Mouse (Mus musculus) heart, postnatal 0 days (tissue): ENCODE measurements around the gene Pacsin2. TPM values are rescaled to one million over a fixed set of nuclear protein-coding genes. Genes with fewer than 3 reads are reported as not detected.

Source experiments
- ATAC-seq: fragments of 200-750 bp; cut with Nextera tagmentation; 2 replicates; pipeline ENCODE4 v1.8.0; 2017; ENCODE audit warnings: low read depth, moderate number of reproducible peaks, moderate library complexity; ENCODE audit not compliant: insufficient read depth
- DNase-seq: peaks from one replicate; pipeline ENCODE4 v3.0.0-alpha.2; 2016; ENCODE audit warnings: low spot score
- H3K27ac ChIP-seq: fragments of 300-500 bp; sonication (generic); 2 replicates; pipeline ENCODE4 v1.5.1; 2014; ENCODE audit warnings: low read depth, mild to moderate bottlenecking
- H3K27me3 ChIP-seq: fragments of 300-500 bp; sonication (generic); 2 replicates; pipeline ENCODE4 v1.6.1; 2014; ENCODE audit warnings: low read length, mixed read lengths; ENCODE audit not compliant: control insufficient read depth, insufficient read depth
- H3K36me3 ChIP-seq: fragments of 300-500 bp; sonication (generic); replicated peaks from 2 replicates; pipeline ENCODE4 v1.6.1; 2014; ENCODE audit warnings: low read length, mixed read lengths; ENCODE audit not compliant: control insufficient read depth, insufficient read depth
- H3K4me1 ChIP-seq: fragments of 300-500 bp; sonication (generic); 2 replicates; pipeline ENCODE4 v1.6.1; 2014; ENCODE audit warnings: antibody characterized with exemption; ENCODE audit not compliant: control insufficient read depth, insufficient read depth
- H3K4me2 ChIP-seq: fragments of 300-500 bp; sonication (generic); 2 replicates; pipeline ENCODE4 v1.6.1; 2014; ENCODE audit warnings: low read depth, mild to moderate bottlenecking, low read length, moderate library complexity
- H3K4me3 ChIP-seq: fragments of 300-500 bp; sonication (generic); 2 replicates; pipeline ENCODE4 v1.5.1; 2014; ENCODE audit warnings: low read depth, low read length
- H3K9ac ChIP-seq: fragments of 300-500 bp; sonication (generic); replicated peaks from 2 replicates; pipeline ENCODE4 v1.6.1; 2014; ENCODE audit warnings: low read depth, low read length, mixed read lengths
- H3K9me3 ChIP-seq: fragments of 300-500 bp; sonication (generic); replicated peaks from 2 replicates; pipeline ENCODE4 v1.6.1; 2016; ENCODE audit warnings: low read length; ENCODE audit not compliant: control insufficient read depth
- CTCF ChIP-seq: IDR thresholded peaks from 2 replicates; pipeline ENCODE4 v1.5.1; 2016; ENCODE audit warnings: antibody characterized with exemption, control low read depth, low read depth
- EP300 ChIP-seq: IDR thresholded peaks from 2 replicates; pipeline ENCODE4 v1.6.1; 2016; ENCODE audit warnings: antibody characterized with exemption, low read depth
- WGBS: fragments of 180-500 bp; shearing (Covaris S2); extraction: QIAGEN DNeasy Blood & Tissue Kit; methylation state at CpG from one replicate; pipeline ENCODE4 v1.1.7; 2014; 5-methylcytosine and 5-hydroxymethylcytosine counted together
- polyA plus RNA-seq: library from polyadenylated mRNA; unstranded; fragments of >200 nt; fragmentation: Nextera tagmentation; extraction: Ambion mirVana; gene quantifications from 2 replicates; pipeline ENCODE4 v1.2.1, GENCODE M21; 2015
- total RNA-seq: library from RNA; depleted of rRNA; stranded (reverse); fragments of >200 nt; gene quantifications from 2 replicates; pipeline ENCODE4 v1.2.3, GENCODE M21; 2014; ENCODE audit warnings: low replicate concordance

Gene Pacsin2
- total and polyA plus RNA-seq, 2 experiments from 2014 or later: 63.3 to 78.0 TPM

GRCm38 (mm10) chr15:83417407-83417806 is 47.0 kb downstream of the Pacsin2 start:
- Histone ChIP-seq H3K4me2 (peak overlapping the region; percentile 14; the same call in 1 of the 2 replicates), H3K27me3 (no peaks in the 10 kb centered on the region), H3K9ac (0 out of 2 replicates have a peak overlapping the region, but pooled peaks have one; percentile 8), H3K4me1 (peaks cover 49% of the 10 kb centered on the region), H3K9me3 (no peaks in the 10 kb centered on the region), H3K4me3 (no peak overlapping the region), H3K27ac (peak overlapping the region; percentile 54), H3K36me3 (no peaks in the 10 kb centered on the region)
- DNase-seq (peak; percentile 51), ATAC-seq (peak; percentile 50)
- 19% methylated on average over 7 of the region's 7 CpGs for WGBS
- TF ChIP-seq EP300 (no peak), CTCF (no peak)

- DNase-seq: no peak
- Histone ChIP-seq H3K9me3 (no peaks in the 10 kb centered on the region), H3K9ac (no peak overlapping the region), H3K36me3 (no peaks in the 10 kb centered on the region), H3K4me2 (no peak overlapping the region), H3K27me3 (no peaks in the 10 kb centered on the region), H3K27ac (peak overlapping the region; percentile 21; the same call in 1 of the 2 replicates), H3K4me1 (peaks cover 48% of the 10 kb centered on the region), H3K4me3 (no peak overlapping the region)
- 0 out of 2 replicates have a peak, but pooled peaks have one; percentile 28 for ATAC-seq
- TF ChIP-seq EP300 (no peak), CTCF (no peak)
- 39% methylated on average over 6 of the region's 6 CpGs for WGBS
Measured at GRCm38 (mm10) chr15:83415391-83415790, 49.0 kb downstream of the Pacsin2 start.

- Histone ChIP-seq H3K27ac (no peak overlapping the region), H3K4me3 (no peak overlapping the region), H3K9me3 (no peaks in the 10 kb centered on the region), H3K4me2 (no peak overlapping the region), H3K36me3 (no peaks in the 10 kb centered on the region), H3K4me1 (peaks cover 32% of the 10 kb centered on the region), H3K27me3 (no peaks in the 10 kb centered on the region), H3K9ac (no peak overlapping the region)
- DNase-seq: no peak
- WGBS: 68% methylated on average over 4 of the region's 4 CpGs
- no peak for ATAC-seq
- TF ChIP-seq CTCF (no peak), EP300 (no peak)
Measured at GRCm38 (mm10) chr15:83411616-83412015, 52.8 kb downstream of the Pacsin2 start.

GRCm38 (mm10) chr15:83410735-83411134 is 53.7 kb downstream of the Pacsin2 start:
- no peak overlapping the region for H3K4me3 ChIP-seq
- TF ChIP-seq EP300 (no peak), CTCF (no peak)
- peaks cover 32% of the 10 kb centered on the region for H3K4me1 ChIP-seq
- WGBS: 68% methylated on average over 4 of the region's 4 CpGs
- no peak overlapping the region; the same call in 1 of the 2 replicates for H3K9ac ChIP-seq
- no peaks in the 10 kb centered on the region for H3K36me3 ChIP-seq
- no peaks in the 10 kb centered on the region for H3K9me3 ChIP-seq
- ATAC-seq (peak; percentile 5; the same call in 1 of the 2 replicates), DNase-seq (no peak)
- no peak overlapping the region for H3K4me2 ChIP-seq
- no peaks in the 10 kb centered on the region for H3K27me3 ChIP-seq
- H3K27ac ChIP-seq: peak overlapping the region; percentile 74

- H3K9ac ChIP-seq: no peak overlapping the region
- TF ChIP-seq EP300: no peak
- no peak for TF ChIP-seq CTCF
- peaks cover 30% of the 10 kb centered on the region for H3K4me1 ChIP-seq
- peak overlapping the region; percentile 74 for H3K27ac ChIP-seq
- H3K36me3 ChIP-seq: no peaks in the 10 kb centered on the region
- peak; percentile 58 for ATAC-seq
- peak; percentile 50 for DNase-seq
- no peak overlapping the region for H3K4me3 ChIP-seq
- 11% methylated on average over 6 of the region's 6 CpGs for WGBS
- H3K27me3 ChIP-seq: no peaks in the 10 kb centered on the region
- H3K4me2 ChIP-seq: no peak overlapping the region; the same call in 1 of the 2 replicates
- H3K9me3 ChIP-seq: no peaks in the 10 kb centered on the region
Measured at GRCm38 (mm10) chr15:83410270-83410669, 54.1 kb downstream of the Pacsin2 start.
